Mouse (Mus musculus): ENCODE results near the gene Slco2a1. TPM values are rescaled to one million over a fixed set of nuclear protein-coding genes. Genes with fewer than 3 reads are reported as not detected.

Gene Slco2a1
- total and polyA plus RNA-seq, 2 experiments from 2014 or later, result 4.2 to 6.6 TPM

DNA sequence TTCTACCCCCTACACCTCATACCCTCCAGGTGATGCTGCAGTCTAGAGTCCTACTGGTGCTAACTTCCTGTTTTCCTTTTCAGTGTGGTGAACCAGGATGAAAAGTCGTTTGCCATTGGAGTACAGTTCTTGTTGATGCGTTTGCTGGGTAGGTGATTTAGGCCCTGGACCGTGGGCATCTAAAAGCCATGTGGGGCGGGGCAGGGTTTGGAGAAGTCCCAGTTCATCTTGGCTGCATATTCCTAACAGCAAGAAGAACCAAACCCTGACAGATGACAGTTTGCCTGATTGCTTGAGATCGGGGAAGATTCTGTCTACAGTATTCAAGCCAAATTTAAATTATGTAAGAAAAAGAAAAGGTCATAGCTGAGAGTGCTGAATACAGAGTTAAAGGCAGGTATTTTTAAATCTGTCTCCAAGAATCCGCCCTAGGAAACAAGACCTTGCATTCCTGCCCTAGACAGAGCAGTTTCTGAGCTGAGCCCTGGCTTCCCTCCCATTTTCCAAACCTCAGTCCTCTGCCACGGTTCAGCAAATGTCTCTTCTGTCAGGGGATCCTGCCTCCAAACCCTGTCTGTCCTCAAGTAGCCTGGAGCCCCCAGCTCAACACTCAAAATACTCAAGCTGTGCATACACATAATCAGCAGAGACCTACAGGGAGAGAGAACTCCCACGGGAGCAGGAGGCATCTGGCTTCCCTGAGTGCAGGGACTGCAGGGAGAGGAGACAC is 93.9 kb downstream of the Slco2a1 start:
- Histone ChIP-seq H3K4me2 (ENCODE audit: low read depth) (no peak overlapping the region), H3K9me3 (ENCODE audit: low read length) (no peaks in the 10 kb centered on the region), H3K9ac (no peak overlapping the region), H3K27me3 (ENCODE audit: insufficient read depth, low read length) (no peaks in the 10 kb centered on the region), H3K4me3 (ENCODE audit: low read depth, low read length) (no peak overlapping the region), H3K4me1 (ENCODE audit: insufficient read depth) (no peaks in the 10 kb centered on the region), H3K36me3 (ENCODE audit: insufficient read depth) (no peaks in the 10 kb centered on the region), H3K27ac (ENCODE audit: low read depth, low read length) (0 out of 2 replicates have a peak overlapping the region, but pooled peaks have one; percentile 15)
- no peak for TF ChIP-seq CTCF (IDR thresholded peaks at IDR 0.05; ENCODE audit: low read depth)
- no peak for ATAC-seq
- DNase-seq, result no peak
- 70% methylated on average over 8 of the region's 8 CpGs for WGBS

DNA sequence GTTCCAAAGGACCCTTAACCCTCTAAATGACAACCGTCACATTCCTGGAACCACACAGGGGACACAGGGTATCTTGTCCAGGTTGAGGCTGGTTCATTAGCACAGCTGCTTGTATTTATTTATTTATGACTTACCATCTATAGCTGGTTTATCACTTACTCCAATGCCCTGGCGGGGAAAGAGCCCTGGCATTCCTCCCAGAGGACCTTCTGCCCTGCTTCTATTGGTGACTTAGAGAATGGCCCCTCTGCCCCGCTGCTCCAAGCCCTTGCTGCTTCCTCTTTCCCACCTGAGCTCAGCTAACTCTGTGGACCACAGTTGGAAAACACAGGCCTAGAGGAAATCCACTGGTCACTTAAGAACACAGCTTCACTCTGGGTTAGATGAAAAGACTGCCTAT is 94.9 kb downstream of the Slco2a1 start:
- H3K9ac ChIP-seq, result no peak overlapping the region
- no peak for TF ChIP-seq CTCF (IDR thresholded peaks at IDR 0.05; ENCODE audit: low read depth)
- no peak for ATAC-seq
- no peaks in the 10 kb centered on the region for H3K36me3 ChIP-seq (ENCODE audit: insufficient read depth)
- no peaks in the 10 kb centered on the region for H3K4me1 ChIP-seq (ENCODE audit: insufficient read depth)
- H3K4me2 ChIP-seq (ENCODE audit: low read depth), result no peak overlapping the region
- DNase-seq, result no peak
- H3K4me3 ChIP-seq (ENCODE audit: low read depth, low read length), result no peak overlapping the region
- 64% methylated on average over 3 of the region's 3 CpGs for WGBS
- no peaks in the 10 kb centered on the region for H3K9me3 ChIP-seq (ENCODE audit: low read length)
- no peak overlapping the region for H3K27ac ChIP-seq (ENCODE audit: low read depth, low read length)
- no peaks in the 10 kb centered on the region for H3K27me3 ChIP-seq (ENCODE audit: insufficient read depth, low read length)

- DNase-seq, result no peak
- Histone ChIP-seq H3K4me1 (ENCODE audit: insufficient read depth) (no peaks in the 10 kb centered on the region), H3K9me3 (ENCODE audit: low read length) (no peaks in the 10 kb centered on the region), H3K27me3 (ENCODE audit: insufficient read depth, low read length) (no peaks in the 10 kb centered on the region), H3K36me3 (ENCODE audit: insufficient read depth) (no peaks in the 10 kb centered on the region), H3K9ac (no peak overlapping the region), H3K4me2 (ENCODE audit: low read depth) (no peak overlapping the region), H3K27ac (ENCODE audit: low read depth, low read length) (no peak overlapping the region), H3K4me3 (ENCODE audit: low read depth, low read length) (no peak overlapping the region)
- no peak for ATAC-seq
- no peak for TF ChIP-seq CTCF (IDR thresholded peaks at IDR 0.05; ENCODE audit: low read depth)
- 69% methylated on average over 6 of the region's 6 CpGs for WGBS
These were observed 98.2 kb downstream of the Slco2a1 start for GRCm38 (mm10) chr9:103086736-103087135.

DNA sequence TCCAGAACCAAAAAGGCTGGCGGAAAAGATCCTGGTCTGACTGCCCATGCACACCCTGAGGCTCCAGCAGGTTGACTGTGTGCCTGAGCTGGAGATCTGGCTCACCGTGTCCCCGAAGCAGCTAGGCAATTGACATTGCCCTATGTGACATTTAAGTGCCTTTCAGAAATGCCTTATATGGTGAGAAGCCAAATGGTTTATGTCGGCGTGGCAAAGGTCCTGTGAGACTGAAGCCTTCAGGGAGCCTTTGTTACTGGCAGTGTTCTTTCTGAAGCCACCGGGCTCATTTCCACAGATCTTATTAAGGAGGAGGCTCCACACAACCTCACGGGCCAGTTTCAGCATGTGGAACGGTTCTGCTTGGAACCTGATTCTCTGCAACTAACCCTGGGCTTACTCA is 98.8 kb downstream of the Slco2a1 start:
- H3K9ac ChIP-seq, result no peak overlapping the region
- no peak overlapping the region for H3K4me2 ChIP-seq (ENCODE audit: low read depth)
- H3K9me3 ChIP-seq (ENCODE audit: low read length), result no peaks in the 10 kb centered on the region
- ATAC-seq (no peak), DNase-seq (no peak)
- no peak for TF ChIP-seq CTCF (IDR thresholded peaks at IDR 0.05; ENCODE audit: low read depth)
- H3K4me1 ChIP-seq (ENCODE audit: insufficient read depth), result peaks cover under 1% of the 10 kb centered on the region; the same call in 1 of the 2 replicates
- no peaks in the 10 kb centered on the region for H3K36me3 ChIP-seq (ENCODE audit: insufficient read depth)
- no peak overlapping the region for H3K27ac ChIP-seq (ENCODE audit: low read depth, low read length)
- H3K4me3 ChIP-seq (ENCODE audit: low read depth, low read length), result no peak overlapping the region
- H3K27me3 ChIP-seq (ENCODE audit: insufficient read depth, low read length), result no peaks in the 10 kb centered on the region
- WGBS, result 72% methylated on average over 8 of the region's 8 CpGs

GRCm38 (mm10) chr9:103088661-103089060 is 100.1 kb downstream of the Slco2a1 start:
- no peak for DNase-seq

DNA sequence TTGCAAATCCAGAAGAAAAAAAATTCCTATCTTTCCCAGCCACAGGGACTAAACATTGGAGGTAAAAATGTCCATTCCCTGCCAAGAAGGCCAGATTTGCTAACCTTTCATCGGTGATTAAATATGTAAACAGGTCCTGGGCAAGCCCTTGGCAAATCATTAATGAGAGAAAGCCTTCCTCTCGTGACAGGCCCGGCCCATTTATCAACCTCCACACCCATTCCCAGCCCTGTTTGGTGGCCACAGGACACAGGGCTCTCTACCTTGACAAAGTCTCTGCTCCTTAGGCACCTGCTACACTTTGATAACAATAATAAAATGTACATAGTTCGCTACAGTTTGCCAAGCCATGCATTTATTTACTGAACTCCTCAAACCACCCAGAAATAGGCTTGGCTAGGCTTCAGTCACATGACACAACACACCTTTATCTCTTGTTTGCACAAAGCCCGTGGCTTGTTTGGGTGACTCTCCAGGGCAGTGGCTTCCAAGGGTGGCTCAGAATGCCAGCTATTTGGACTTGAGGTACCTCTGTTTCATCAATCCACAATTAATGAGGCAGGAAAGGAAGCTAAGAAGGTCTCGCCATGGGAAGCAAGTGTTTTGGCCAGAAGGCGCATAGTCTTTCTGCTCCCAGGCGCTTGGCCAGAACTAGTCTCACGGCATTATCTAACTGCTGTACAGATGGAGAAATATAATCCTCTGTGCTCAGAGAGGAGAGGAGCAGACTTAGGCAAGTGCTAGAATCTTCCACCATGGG is 101.8 kb downstream of the Slco2a1 start:
- no peak overlapping the region for H3K9ac ChIP-seq
- TF ChIP-seq CTCF (IDR thresholded peaks at IDR 0.05; ENCODE audit: low read depth), result no peak
- no peaks in the 10 kb centered on the region for H3K27me3 ChIP-seq (ENCODE audit: insufficient read depth, low read length)
- no peaks in the 10 kb centered on the region for H3K36me3 ChIP-seq (ENCODE audit: insufficient read depth)
- H3K9me3 ChIP-seq (ENCODE audit: low read length), result no peaks in the 10 kb centered on the region
- 63% methylated on average over 9 of the region's 9 CpGs for WGBS
- ATAC-seq (no peak), DNase-seq (no peak)
- peaks cover 5% of the 10 kb centered on the region; the same call in 1 of the 2 replicates for H3K4me1 ChIP-seq (ENCODE audit: insufficient read depth)
- no peak overlapping the region for H3K4me2 ChIP-seq (ENCODE audit: low read depth)
- no peak overlapping the region for H3K4me3 ChIP-seq (ENCODE audit: low read depth, low read length)
- no peak overlapping the region for H3K27ac ChIP-seq (ENCODE audit: low read depth, low read length)

More at GRCm38 (mm10) chr9:103088661-103089060, 100.1 kb downstream of the Slco2a1 start:
- no peak for ATAC-seq
- Histone ChIP-seq H3K27me3 (ENCODE audit: insufficient read depth, low read length) (no peaks in the 10 kb centered on the region), H3K9ac (no peak overlapping the region), H3K4me3 (ENCODE audit: low read depth, low read length) (no peak overlapping the region), H3K9me3 (ENCODE audit: low read length) (no peaks in the 10 kb centered on the region), H3K4me1 (ENCODE audit: insufficient read depth) (peaks cover 5% of the 10 kb centered on the region; the same call in 1 of the 2 replicates), H3K4me2 (ENCODE audit: low read depth) (no peak overlapping the region), H3K27ac (ENCODE audit: low read depth, low read length) (no peak overlapping the region), H3K36me3 (ENCODE audit: insufficient read depth) (no peaks in the 10 kb centered on the region)
- WGBS, result 40% methylated on average over 2 of the region's 2 CpGs
- no peak for TF ChIP-seq CTCF (IDR thresholded peaks at IDR 0.05; ENCODE audit: low read depth)
